9 mouse cellular contexts compared by ENCODE assay signal in the genomic region with DNA sequence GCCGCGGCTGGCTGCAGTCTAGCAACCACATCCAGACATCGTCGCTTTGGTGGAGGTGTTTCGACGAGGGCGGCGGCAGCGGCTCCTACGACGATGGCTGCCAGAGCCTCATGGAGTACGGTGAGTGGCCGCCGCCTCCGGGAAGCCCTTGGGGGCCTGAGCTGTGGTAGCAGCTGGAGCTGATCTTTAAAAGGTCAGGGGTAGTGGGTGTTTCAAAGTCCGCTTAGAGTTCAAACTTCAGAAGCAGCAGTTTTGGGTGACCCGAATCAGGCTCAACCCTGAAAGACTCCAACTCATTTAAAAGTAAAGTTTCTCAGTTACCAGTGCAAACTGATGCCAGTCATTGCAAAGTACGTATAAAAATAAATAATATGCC. TPM values are rescaled to one million over a fixed set of nuclear protein-coding genes. Genes with fewer than 3 reads are reported as not detected.
DNase-seq lines count a peak whose midpoint lies in the region; ATAC-seq and TF ChIP-seq lines count a peak whose summit lies in the region.
"Had no signal": no experiment of that assay in that cellular context is flagged by ENCODE, and none has a peak within 500 bp of the region (broad histone marks: within the 10 kb centered on the region; RNA-seq: fewer than 3 reads in every experiment).

No protein-coding gene starts in this region.

- no peak overlapping the region for H3K27ac ChIP-seq in neural tube, embryonic 11.5 days (ENCODE audit: low read depth, low read length)
- no peak overlapping the region for H3K27ac ChIP-seq in forebrain, embryonic 15.5 days (replicated peaks)
- peak overlapping the region; percentile 67 for H3K27ac ChIP-seq in limb, embryonic 10.5 days
- peak overlapping the region; percentile 99 for H3K27ac ChIP-seq in small intestine, adult 2 months (ENCODE audit: insufficient read depth, low read depth, low read length)

- ATAC-seq in neural tube, embryonic 11.5 days (ENCODE audit: insufficient read depth, low FRiP score, low TSS enrichment) = no peak
- no peak for ATAC-seq in forebrain, embryonic 15.5 days (replicated peaks)

- H3K27me3 ChIP-seq in neural tube, embryonic 11.5 days (ENCODE audit: control insufficient read depth, insufficient read depth, low read length) = peaks cover 30% of the 10 kb centered on the region
- peaks cover 26% of the 10 kb centered on the region for H3K27me3 ChIP-seq in forebrain, embryonic 15.5 days
- peaks cover 55% of the 10 kb centered on the region for H3K27me3 ChIP-seq in limb, embryonic 10.5 days (ENCODE audit: low read depth, poor library complexity, severe bottlenecking)
- H3K27me3 ChIP-seq in small intestine, adult 2 months (ENCODE audit: control insufficient read depth, insufficient read depth, low read length) = no peaks in the 10 kb centered on the region

- peak overlapping the region; percentile 88 for H3K4me2 ChIP-seq in neural tube, embryonic 11.5 days (ENCODE audit: low read depth)
- peak overlapping the region; percentile 96 for H3K4me2 ChIP-seq in forebrain, embryonic 15.5 days (replicated peaks)

- peak overlapping the region; percentile 47 for H3K4me3 ChIP-seq in neural tube, embryonic 11.5 days (ENCODE audit: low read depth, low read length)
- peak overlapping the region; percentile 52 for H3K4me3 ChIP-seq in forebrain, embryonic 15.5 days
- H3K4me3 ChIP-seq in limb, embryonic 10.5 days = peak overlapping the region; percentile 62
- H3K4me3 ChIP-seq in small intestine, adult 2 months (ENCODE audit: low read depth, low read length) = peak overlapping the region; percentile 100

- no peaks in the 10 kb centered on the region for H3K36me3 ChIP-seq in neural tube, embryonic 11.5 days (ENCODE audit: control insufficient read depth, insufficient read depth, low read length)
- no peaks in the 10 kb centered on the region for H3K36me3 ChIP-seq in forebrain, embryonic 15.5 days
- no peaks in the 10 kb centered on the region for H3K36me3 ChIP-seq in limb, embryonic 10.5 days
- no peaks in the 10 kb centered on the region for H3K36me3 ChIP-seq in small intestine, adult 2 months (ENCODE audit: control insufficient read depth, insufficient read depth, low read length)

- TF ChIP-seq POLR2A in small intestine, adult 2 months (IDR thresholded peaks at IDR 0.05; ENCODE audit: low read depth, low read length) = no peak

- H3K9me3 ChIP-seq in neural tube, embryonic 11.5 days (ENCODE audit: control insufficient read depth, low read length) = no peaks in the 10 kb centered on the region
- H3K9me3 ChIP-seq in forebrain, embryonic 15.5 days = no peaks in the 10 kb centered on the region
- H3K9me3 ChIP-seq in limb, embryonic 10.5 days (replicated peaks) = no peaks in the 10 kb centered on the region

- 5% methylated on average over 18 of the region's 18 CpGs for WGBS in neural tube, embryonic 11.5 days
- 8% methylated on average over 18 of the region's 18 CpGs for WGBS in forebrain, embryonic 15.5 days
- 5% methylated on average over 18 of the region's 18 CpGs for WGBS in limb, embryonic 10.5 days
- 7% methylated on average over 18 of the region's 18 CpGs for WGBS in small intestine, adult 2 months

- no peaks in the 10 kb centered on the region for H3K4me1 ChIP-seq in neural tube, embryonic 11.5 days (ENCODE audit: control insufficient read depth, insufficient read depth, low read length)
- H3K4me1 ChIP-seq in forebrain, embryonic 15.5 days = peaks cover 10% of the 10 kb centered on the region
- H3K4me1 ChIP-seq in limb, embryonic 10.5 days = peaks cover 10% of the 10 kb centered on the region
- peaks cover 2% of the 10 kb centered on the region for H3K4me1 ChIP-seq in small intestine, adult 2 months (ENCODE audit: control insufficient read depth, insufficient read depth, insufficient read length, low read length)

- DNase-seq in neural tube, embryonic 11.5 days (ENCODE audit: low spot score) = no peak
- DNase-seq in neural tube, embryonic 10.5 days (ENCODE audit: extremely low spot score, low spot score) = no peak
- DNase-seq in limb, embryonic 10.5 days (ENCODE audit: low spot score) = no peak
- no peak for DNase-seq in thymus, postnatal 0 days (ENCODE audit: low spot score)
- no peak for DNase-seq in adrenal gland, adult 18-20 months (ENCODE audit: low spot score in 2 of 2)
- DNase-seq in embryo, embryonic 9.5 days (ENCODE audit: extremely low spot score) = no peak

- TF ChIP-seq CTCF in small intestine, adult 2 months (IDR thresholded peaks at IDR 0.05; ENCODE audit: extremely low read depth, insufficient read length, insufficient replicate concordance, low read depth, low read length) = no peak

- H3K9ac ChIP-seq in neural tube, embryonic 11.5 days (ENCODE audit: low read length) = peak overlapping the region; percentile 61
- H3K9ac ChIP-seq in forebrain, embryonic 15.5 days (replicated peaks) = peak overlapping the region; percentile 58

RNA-seq across cellular contexts. Expression of gene Perp, which starts 0.5 kb away (rescaled TPM):
- 13.7 and 15.6 TPM in 2 replicates for polyA plus RNA-seq in neural tube, embryonic 11.5 days (2014; fragmentation: Nextera tagmentation; extraction: Ambion mirVana)
- 4.1 and 5.4 TPM in 2 replicates for polyA plus RNA-seq in forebrain, embryonic 15.5 days (2015; fragmentation: Nextera tagmentation; extraction: Ambion mirVana)
- 35.0 and 35.6 TPM in 2 replicates for polyA plus RNA-seq in limb, embryonic 10.5 days (2016; fragmentation: Nextera tagmentation; extraction: Ambion mirVana)
- polyA plus RNA-seq in small intestine, adult 2 months (2012; rRNA removed) = 198 and 422 TPM in 2 replicates
- 102 and 104 TPM in 2 replicates for polyA plus RNA-seq in thymus, postnatal 0 days (2015; fragmentation: Nextera tagmentation; extraction: Ambion mirVana)
- 1 to 10 TPM; 2.6 to 3.4 TPM for total RNA-seq in adrenal gland, adult 18-20 months (2021)

RNA-seq across cellular contexts. Expression of gene Gm4922, which starts 58.7 kb away (rescaled TPM):
- polyA plus RNA-seq in neural tube, embryonic 11.5 days (2014; fragmentation: Nextera tagmentation; extraction: Ambion mirVana) = not detected in 2 replicates
- 0.19 and 0.23 TPM in 2 replicates for polyA plus RNA-seq in forebrain, embryonic 15.5 days (2015; fragmentation: Nextera tagmentation; extraction: Ambion mirVana)
- polyA plus RNA-seq in limb, embryonic 10.5 days (2016; fragmentation: Nextera tagmentation; extraction: Ambion mirVana) = not detected in 2 replicates
- polyA plus RNA-seq in small intestine, adult 2 months (2012; rRNA removed) = not detected in 2 replicates
- polyA plus RNA-seq in thymus, postnatal 0 days (2015; fragmentation: Nextera tagmentation; extraction: Ambion mirVana) = not detected in 2 replicates
- total RNA-seq in adrenal gland, adult 18-20 months (2021) = not detected
- polyA plus RNA-seq: brain, embryonic 14.5 days had no signal

Comparison
In these comparisons a context has a peak if more than half of its experiments do, and no peak if none do; other contexts are left out.
1. H3K27ac ChIP-seq: peak in limb, embryonic 10.5 days (single experiment) and small intestine, adult 2 months (single experiment); none in neural tube, embryonic 11.5 days (single experiment) and forebrain, embryonic 15.5 days (single experiment).
2. H3K4me3 ChIP-seq: peak in every context shown above with its lines; median percentile 100 in small intestine, adult 2 months; 62 in limb, embryonic 10.5 days; 52 in forebrain, embryonic 15.5 days; 47 in neural tube, embryonic 11.5 days.